Mouse (Mus musculus) ES-Bruce4 (cell line): ENCODE data around the gene Zfpm1.
A peak's percentile ranks its signal among the peaks of the same experiment; 100 is the strongest.

ENCODE experiments used
- CTCF ChIP-seq: IDR thresholded peaks from one replicate; pipeline ENCODE4 v1.8.1; 2011; ENCODE audit warnings: low read depth, low read length
- EP300 ChIP-seq: IDR thresholded peaks from 2 replicates; pipeline ENCODE4 v1.6.1; 2011; ENCODE audit warnings: low read depth, low read length; ENCODE audit not compliant: insufficient read depth
- POLR2A ChIP-seq: IDR thresholded peaks from one replicate; pipeline ENCODE4 v1.8.1; 2011; ENCODE audit warnings: low read length; ENCODE audit not compliant: insufficient read depth

- TF ChIP-seq CTCF (peak; percentile 94), POLR2A (no peak), EP300 (no peak)
Observed at GRCm38 (mm10) chr8:122332753-122333506, 51.0 kb downstream of the Zfpm1 start.
